ENCODE assay signal across 8 mouse cellular contexts in genomic region chr11:97949703-97950475, GRCm38 (mm10). TPM values are rescaled to one million over a fixed set of nuclear protein-coding genes. Genes with fewer than 3 reads are reported as not detected.
DNase-seq lines count a peak whose midpoint lies in the region; ATAC-seq and TF ChIP-seq lines count a peak whose summit lies in the region.

No protein-coding gene starts in this region.

- H3K4me1 ChIP-seq in hindbrain, embryonic 11.5 days (replicated peaks; ENCODE audit: control insufficient read depth, insufficient read depth, low read length) = peaks cover 2% of the 10 kb centered on the region; the same call in 1 of the 2 replicates
- H3K4me1 ChIP-seq in midbrain, embryonic 16.5 days (ENCODE audit: control insufficient read depth, insufficient read depth, low read length) = peaks cover 13% of the 10 kb centered on the region

- no peak for TF ChIP-seq CTCF in gastrocnemius, adult 2 months (IDR thresholded peaks at IDR 0.05)

- intact Hi-C loops in gastrocnemius, adult 2 months (cut with DNase I) = no loop called here

- 0 out of 2 replicates have a peak, but pooled peaks have one; percentile 56 for ATAC-seq in hindbrain, embryonic 11.5 days (ENCODE audit: low FRiP score)
- peak; percentile 82 for ATAC-seq in midbrain, embryonic 16.5 days

- H3K9ac ChIP-seq in hindbrain, embryonic 11.5 days (ENCODE audit: low read depth, low read length) = no peak overlapping the region
- 0 out of 2 replicates have a peak overlapping the region, but pooled peaks have one; percentile 31 for H3K9ac ChIP-seq in midbrain, embryonic 16.5 days (ENCODE audit: low read depth, low read length)

- H3K4me3 ChIP-seq in gastrocnemius, adult 2 months = no peak overlapping the region
- H3K4me3 ChIP-seq in hindbrain, embryonic 11.5 days (ENCODE audit: low read depth, low read length) = no peak overlapping the region
- H3K4me3 ChIP-seq in midbrain, embryonic 16.5 days (ENCODE audit: low read depth, low read length) = no peak overlapping the region

- no peaks in the 10 kb centered on the region for H3K9me3 ChIP-seq in hindbrain, embryonic 11.5 days (ENCODE audit: control insufficient read depth, low read length)
- H3K9me3 ChIP-seq in midbrain, embryonic 16.5 days (replicated peaks; ENCODE audit: control insufficient read depth, low read length, poor library complexity, severe bottlenecking) = no peaks in the 10 kb centered on the region

- WGBS in hindbrain, embryonic 11.5 days = 45% methylated on average over 20 of the region's 20 CpGs
- 29% methylated on average over 20 of the region's 20 CpGs for WGBS in midbrain, embryonic 16.5 days

- peak; percentile 39 for DNase-seq in gastrocnemius, adult 2 months
- DNase-seq in gastrocnemius, postnatal 25 days = no peak
- DNase-seq in adrenal gland, postnatal 25 days = peak; percentile 21
- peak; percentile 72 for DNase-seq in hindbrain, embryonic 11.5 days (ENCODE audit: low spot score)
- DNase-seq in right cerebral cortex, adult 18-20 months = no peak
- DNase-seq in layer of hippocampus, postnatal 36 days = no peak
- no peak for DNase-seq in layer of hippocampus, adult 8-10 months (ENCODE audit: low spot score in 2 of 2)

- H3K27me3 ChIP-seq in hindbrain, embryonic 11.5 days (ENCODE audit: control insufficient read depth, insufficient read depth, low read length) = no peaks in the 10 kb centered on the region; the same call in 1 of the 2 replicates
- H3K27me3 ChIP-seq in midbrain, embryonic 16.5 days (ENCODE audit: control insufficient read depth, insufficient read depth, low read depth, low read length) = no peaks in the 10 kb centered on the region

- no peaks in the 10 kb centered on the region for H3K36me3 ChIP-seq in hindbrain, embryonic 11.5 days (ENCODE audit: control insufficient read depth, insufficient read depth, low read length)
- H3K36me3 ChIP-seq in midbrain, embryonic 16.5 days (ENCODE audit: control insufficient read depth, insufficient read depth, low read length) = no peaks in the 10 kb centered on the region

- no peak overlapping the region for H3K27ac ChIP-seq in gastrocnemius, adult 2 months
- peak overlapping the region; percentile 49; the same call in 1 of the 2 replicates for H3K27ac ChIP-seq in hindbrain, embryonic 11.5 days (ENCODE audit: low read depth, low read length)
- peak overlapping the region; percentile 80 for H3K27ac ChIP-seq in midbrain, embryonic 16.5 days (ENCODE audit: low read length)

- H3K4me2 ChIP-seq in hindbrain, embryonic 11.5 days (replicated peaks; ENCODE audit: low read depth, low read length) = no peak overlapping the region
- H3K4me2 ChIP-seq in midbrain, embryonic 16.5 days (ENCODE audit: low read length) = peak overlapping the region; percentile 27; the same call in 1 of the 2 replicates

RNA-seq across cellular contexts. Expression of gene Plxdc1, which starts 36.4 kb away (rescaled TPM):
- total RNA-seq in gastrocnemius, adult 2 months (2021) = 1 to 10 TPM; 3.0 to 3.1 TPM
- 1 to 10 TPM; 3.1 TPM for total RNA-seq in gastrocnemius, postnatal 25 days (2021)
- total RNA-seq in adrenal gland, postnatal 25 days (2021) = 13.4 and 20.9 TPM in 2 replicates
- 0.18 and 0.28 TPM in 2 replicates for polyA plus RNA-seq in hindbrain, embryonic 11.5 days (2014; fragmentation: Nextera tagmentation; extraction: Ambion mirVana)
- 2.7 and 3.1 TPM in 2 replicates for polyA plus RNA-seq in midbrain, embryonic 16.5 days (2015; fragmentation: Nextera tagmentation; extraction: Ambion mirVana)
- 10 to 100 TPM in 1 of 2 experiments, 1 to 10 TPM in 1; 8.2 to 10.0 TPM for total RNA-seq in layer of hippocampus, postnatal 36 days (2021)
- total RNA-seq in layer of hippocampus, adult 8-10 months (2022) = 10 to 100 TPM; 18.0 to 21.1 (median 19.8) TPM

RNA-seq across cellular contexts. Expression of gene Arl5c, which starts 46.1 kb away (rescaled TPM):
- under 1 TPM; 0.31 to 0.47 TPM for total RNA-seq in gastrocnemius, adult 2 months (2021)
- total RNA-seq in gastrocnemius, postnatal 25 days (2021) = under 1 TPM in 1 of 2 experiments, not detected in 1; 0.27 TPM
- total RNA-seq in adrenal gland, postnatal 25 days (2021) = 0.79 TPM in 1 of 2 replicates, not detected in the other
- polyA plus RNA-seq in hindbrain, embryonic 11.5 days (2014; fragmentation: Nextera tagmentation; extraction: Ambion mirVana) = 9.5 and 10.2 TPM in 2 replicates
- polyA plus RNA-seq in midbrain, embryonic 16.5 days (2015; fragmentation: Nextera tagmentation; extraction: Ambion mirVana) = 6.3 and 8.4 TPM in 2 replicates
- 1 to 10 TPM; 1.0 to 1.1 TPM for total RNA-seq in layer of hippocampus, postnatal 36 days (2021)
- total RNA-seq in layer of hippocampus, adult 8-10 months (2022) = 1 to 10 TPM in 3 of 4 experiments, under 1 TPM in 1; 0.59 to 1.5 (median 1.3) TPM

Comparison
In these comparisons a context has a peak if more than half of its experiments do, and no peak if none do; other contexts are left out.
1. DNase-seq: peak in gastrocnemius, adult 2 months (single experiment), adrenal gland, postnatal 25 days (single experiment) and hindbrain, embryonic 11.5 days (single experiment); none in gastrocnemius, postnatal 25 days (single experiment), right cerebral cortex, adult 18-20 months (single experiment), layer of hippocampus, postnatal 36 days (0 of 2) and layer of hippocampus, adult 8-10 months (0 of 2).